Mouse (Mus musculus): Measurements from ENCODE around the gene Ankdd1a.
A peak's percentile ranks its signal among the peaks of the same experiment; 100 is the strongest.

DNA sequence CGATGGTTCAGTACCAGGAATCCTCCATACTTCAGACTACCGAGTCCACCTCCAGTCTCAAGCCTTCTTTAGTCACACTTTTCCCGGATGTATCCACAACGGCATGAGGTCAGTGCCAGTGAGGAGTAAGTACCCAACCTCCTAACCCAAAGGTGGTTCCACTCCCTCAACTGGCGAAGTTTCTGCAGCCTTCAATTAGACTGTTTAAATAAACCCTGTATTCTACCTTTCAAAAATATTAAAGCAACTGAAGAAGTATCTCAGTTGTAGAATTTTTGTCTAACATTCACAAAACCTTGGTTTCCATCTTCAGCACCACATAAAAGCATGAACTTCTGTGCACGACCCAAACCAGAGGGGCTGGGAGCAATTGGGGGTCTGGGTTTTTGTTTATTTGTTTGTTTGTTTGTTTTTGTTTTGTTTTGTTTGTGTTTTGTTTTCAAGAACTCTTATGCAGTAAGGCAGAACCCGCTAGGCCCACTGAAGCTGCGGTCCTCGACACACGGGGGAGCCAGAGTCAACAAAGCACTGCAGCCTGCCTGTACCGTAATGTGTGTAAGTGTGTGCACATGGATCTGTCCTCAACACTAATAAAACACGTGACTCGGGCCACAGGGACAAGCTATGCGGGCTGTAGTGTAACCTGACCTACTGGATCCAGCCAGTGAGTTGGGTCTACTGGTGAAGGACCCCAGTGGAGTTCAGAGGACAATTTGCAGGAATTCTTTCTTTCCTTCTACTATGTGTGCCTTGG is 3.8 kb upstream of the Ankdd1a start:
- TF ChIP-seq CTCF (IDR thresholded peaks at IDR 0.05; ENCODE audit: extremely low read depth, insufficient read depth, insufficient read length, insufficient replicate concordance) (peak; percentile 99), POLR2A (IDR thresholded peaks at IDR 0.05; ENCODE audit: low read depth, low read length) (no peak)
